Mouse (Mus musculus): ENCODE measurements around the gene Zmynd8.

DNA sequence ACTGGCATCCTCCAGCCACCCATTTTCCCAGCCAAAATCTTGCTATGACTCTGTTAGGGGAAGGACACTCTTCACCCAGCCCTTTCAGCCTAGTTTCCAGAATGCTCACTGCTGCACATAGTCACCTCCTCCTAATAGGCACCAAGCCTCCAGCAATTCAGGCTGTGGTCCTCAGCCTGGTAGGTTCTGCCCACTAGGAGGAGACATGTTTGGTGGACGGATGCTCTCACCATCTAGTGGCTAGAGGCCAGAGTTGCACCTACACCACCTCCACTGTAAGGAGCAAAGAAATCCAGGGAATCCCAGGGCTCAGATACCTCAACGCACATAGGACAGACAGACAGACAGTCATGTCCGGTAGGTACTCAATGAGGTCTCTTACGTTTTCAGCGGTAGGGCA lies 87.3 kb downstream of the Zmynd8 start:
- TF ChIP-seq TAL1 (IDR thresholded peaks at IDR 0.05; ENCODE audit: low read length) (no peak), GATA1 (IDR thresholded peaks at IDR 0.05; ENCODE audit: low read length) (no peak)
